Mouse (Mus musculus) skeletal muscle tissue, adult 2 months (tissue): ENCODE measurements around the gene Ankdd1b.

ENCODE experiments used
- DNase-seq: peaks from one replicate; pipeline ENCODE4 v3.0.0-alpha.2; 2012; ENCODE audit warnings: low read depth, low spot score

The Ankdd1b gene

DNA sequence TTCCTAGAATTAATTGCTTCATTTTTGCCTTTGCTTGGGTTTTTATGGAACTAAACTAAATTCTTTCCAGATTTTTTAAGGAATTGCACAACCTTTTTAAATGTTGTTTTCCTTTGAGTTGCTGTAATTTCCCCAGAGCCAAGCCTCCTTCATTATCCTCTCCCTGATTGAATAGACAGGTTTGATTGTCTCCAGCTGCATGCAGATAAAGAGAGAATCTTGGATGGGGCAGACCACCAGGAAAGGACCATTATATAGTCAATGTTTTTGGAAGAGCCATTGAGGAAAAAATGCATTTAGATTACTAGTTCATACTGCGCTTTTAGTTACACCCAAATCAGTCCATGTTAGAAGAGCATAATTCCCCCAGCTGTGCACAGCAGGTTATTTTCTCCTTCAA lies 62.2 kb downstream of the Ankdd1b start:
- no peak for DNase-seq

DNA sequence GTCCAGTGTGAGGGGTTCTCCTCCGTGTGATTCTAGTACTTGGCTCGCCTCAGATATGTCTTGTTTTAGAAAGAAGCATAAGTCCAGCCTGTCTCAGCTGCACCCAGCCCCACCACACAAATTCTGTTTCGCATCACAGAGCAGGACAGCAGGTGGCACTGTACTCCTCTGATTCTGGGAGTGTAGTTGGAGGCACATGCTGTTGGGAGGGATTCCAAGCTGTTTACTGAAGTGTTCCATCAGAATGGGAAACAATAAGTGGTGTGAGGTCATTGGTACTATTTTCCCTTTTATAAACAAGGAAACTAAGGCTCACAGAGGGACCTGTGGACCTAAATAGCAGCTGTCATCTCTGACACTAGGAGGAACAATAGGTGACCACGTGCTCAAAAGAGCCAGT lies 64.0 kb downstream of the Ankdd1b start:
- DNase-seq: peak; percentile 9

DNA sequence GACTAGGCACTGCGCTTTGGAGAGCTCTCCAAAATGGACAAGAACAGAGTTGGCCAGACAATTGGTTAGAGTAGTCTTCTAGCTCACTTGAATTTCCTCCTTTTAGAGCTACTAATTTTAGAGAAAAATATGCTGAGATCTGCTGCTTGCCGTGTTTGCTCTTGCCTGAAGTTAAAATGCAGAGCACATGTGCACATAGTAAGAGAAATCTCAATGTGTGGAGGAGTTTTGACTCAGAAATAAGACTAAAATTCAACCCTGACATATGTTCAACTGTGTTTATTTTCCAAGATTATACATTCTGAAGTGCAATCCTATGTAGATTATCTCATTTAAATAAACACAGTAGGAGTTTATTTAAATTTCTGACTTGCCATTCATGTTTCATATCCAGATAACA lies 65.5 kb downstream of the Ankdd1b start:
- no peak for DNase-seq

- DNase-seq: no peak
These were observed 69.7 kb downstream of the Ankdd1b start for GRCm38 (mm10) chr13:96401251-96401650.

- no peak for DNase-seq
These were observed 81.7 kb downstream of the Ankdd1b start for GRCm38 (mm10) chr13:96389301-96389700.

GRCm38 (mm10) chr13:96388042-96388888 lies 82.7 kb downstream of the Ankdd1b start, which contains the start of gene Poc5:
Gene Poc5 (plus strand): TSS chr13:96388294.
- DNase-seq: peak; percentile 98

DNA sequence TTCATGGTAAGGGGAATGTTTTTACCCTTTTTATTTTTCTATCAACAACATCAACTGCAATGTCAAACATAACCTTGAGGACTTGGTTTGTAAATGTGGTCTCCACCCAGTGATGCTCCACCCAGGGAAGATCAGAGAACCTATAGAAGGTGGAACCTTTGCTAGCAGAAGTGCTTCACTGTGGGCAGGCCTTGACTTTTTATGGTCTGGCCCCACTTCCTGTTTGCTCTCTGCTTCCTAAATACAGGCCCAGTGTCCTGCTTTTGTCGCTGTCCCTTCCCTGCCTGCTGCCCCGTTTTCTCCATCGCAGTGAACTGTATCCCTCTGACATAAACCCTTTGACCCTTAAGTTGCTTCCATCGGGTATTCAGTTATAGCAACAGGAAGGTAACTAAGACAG lies 93.1 kb downstream of the Ankdd1b start:
- no peak for DNase-seq

DNA sequence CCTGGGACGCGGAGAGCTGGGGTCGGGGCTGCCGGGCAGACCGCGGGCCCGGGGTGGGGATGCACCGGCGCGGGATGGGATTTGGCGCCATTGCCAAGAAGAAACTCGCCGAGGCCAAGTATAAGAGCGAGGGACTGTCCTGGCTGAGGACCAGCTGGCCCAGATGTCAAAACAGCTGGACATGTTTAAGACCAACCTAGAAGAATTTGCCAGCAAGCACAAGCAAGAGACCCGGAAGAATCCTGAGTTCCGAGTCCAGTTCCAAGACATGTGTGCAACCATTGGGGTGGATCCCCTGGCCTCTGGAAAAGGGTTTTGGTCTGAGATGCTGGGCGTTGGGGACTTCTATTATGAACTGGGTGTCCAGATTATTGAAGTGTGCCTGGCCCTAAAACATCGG lies 94.1 kb downstream of the Ankdd1b start:
- DNase-seq: peak; percentile 49

DNA sequence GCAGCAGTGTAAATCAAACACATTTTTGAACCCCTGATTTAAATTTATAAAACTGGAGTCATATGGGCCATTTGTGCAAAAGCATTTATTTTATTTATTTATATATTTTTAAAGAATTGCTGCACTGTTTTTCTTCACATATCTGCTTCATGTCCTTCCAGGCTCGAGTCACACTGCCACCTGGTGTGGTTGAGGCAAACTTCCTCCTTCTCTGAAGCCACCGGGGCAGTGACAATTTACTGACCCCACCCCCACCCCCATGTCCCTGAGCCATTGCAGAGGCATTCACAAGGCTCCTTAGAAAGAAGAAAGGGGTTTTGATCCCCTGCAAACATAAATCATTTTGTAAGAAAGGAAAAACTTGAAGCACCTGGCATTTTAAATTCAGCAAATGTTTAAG lies 95.5 kb downstream of the Ankdd1b start:
- no peak for DNase-seq
